Mouse (Mus musculus): ENCODE results near the gene Nosip.

Nosip gene

GRCm38 (mm10) chr7:45033722-45034359, 28.4 kb upstream of the Nosip start:
- no peak for ATAC-seq (ENCODE audit: insufficient number of reproducible peaks, low FRiP score, low TSS enrichment)

DNA sequence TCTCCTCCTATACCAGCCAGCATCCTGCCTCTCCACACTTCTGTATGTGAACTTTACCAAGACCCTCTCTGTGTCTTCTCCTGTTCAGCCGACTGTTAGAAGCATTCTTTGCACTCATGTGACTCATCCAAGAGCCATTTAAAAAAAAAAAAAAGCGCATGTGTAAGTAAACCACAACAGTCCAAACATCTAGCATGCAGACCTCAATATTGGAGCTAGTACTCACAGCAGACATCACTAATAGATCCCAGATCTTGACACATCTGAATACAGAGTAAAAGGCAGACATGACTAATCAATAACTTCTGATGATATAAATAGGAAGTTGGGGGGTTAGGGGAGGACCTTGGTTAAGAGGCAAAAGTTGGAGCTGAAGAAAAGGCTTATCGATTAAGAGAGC, 26.6 kb upstream of the Nosip start:
- ATAC-seq (ENCODE audit: insufficient number of reproducible peaks, low FRiP score, low TSS enrichment), result no peak

- ATAC-seq (ENCODE audit: insufficient number of reproducible peaks, low FRiP score, low TSS enrichment), result no peak
Observed at GRCm38 (mm10) chr7:45036702-45037101, 25.5 kb upstream of the Nosip start.

- no peak for ATAC-seq (ENCODE audit: insufficient number of reproducible peaks, low FRiP score, low TSS enrichment)
Observed at GRCm38 (mm10) chr7:45037720-45038361, 24.4 kb upstream of the Nosip start.

- ATAC-seq (ENCODE audit: insufficient number of reproducible peaks, low FRiP score, low TSS enrichment), result no peak
Observed at GRCm38 (mm10) chr7:45038411-45038810, 23.8 kb upstream of the Nosip start.

- no peak for ATAC-seq (ENCODE audit: insufficient number of reproducible peaks, low FRiP score, low TSS enrichment)
Observed at GRCm38 (mm10) chr7:45040851-45041250, 21.4 kb upstream of the Nosip start.

DNA sequence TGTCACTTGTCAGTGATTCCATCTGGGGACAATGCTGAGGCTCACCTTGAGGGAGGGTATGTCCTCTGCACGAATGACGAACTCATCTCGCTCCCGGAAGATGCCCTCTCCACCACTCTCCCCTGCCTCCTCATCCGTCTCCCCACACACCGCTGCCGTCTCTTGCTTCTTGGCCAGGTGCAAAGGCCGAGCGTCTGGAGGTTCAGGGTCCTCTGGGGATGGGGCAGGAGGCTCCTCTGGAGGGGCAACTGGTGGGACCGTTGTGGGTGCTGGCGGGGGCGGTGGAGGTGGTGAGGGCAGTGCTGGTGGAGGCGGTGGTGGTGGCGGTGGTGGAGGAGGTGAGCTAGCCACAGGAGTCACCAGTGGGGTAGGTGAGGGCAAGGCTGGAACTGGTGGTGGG, 18.9 kb upstream of the Nosip start:
- no peak for ATAC-seq (ENCODE audit: insufficient number of reproducible peaks, low FRiP score, low TSS enrichment)

- no peak for ATAC-seq (ENCODE audit: insufficient number of reproducible peaks, low FRiP score, low TSS enrichment)
Observed at GRCm38 (mm10) chr7:45045741-45046140, 16.5 kb upstream of the Nosip start.

- ATAC-seq (ENCODE audit: insufficient number of reproducible peaks, low FRiP score, low TSS enrichment), result no peak
Observed at GRCm38 (mm10) chr7:45046853-45047350, 15.3 kb upstream of the Nosip start.

DNA sequence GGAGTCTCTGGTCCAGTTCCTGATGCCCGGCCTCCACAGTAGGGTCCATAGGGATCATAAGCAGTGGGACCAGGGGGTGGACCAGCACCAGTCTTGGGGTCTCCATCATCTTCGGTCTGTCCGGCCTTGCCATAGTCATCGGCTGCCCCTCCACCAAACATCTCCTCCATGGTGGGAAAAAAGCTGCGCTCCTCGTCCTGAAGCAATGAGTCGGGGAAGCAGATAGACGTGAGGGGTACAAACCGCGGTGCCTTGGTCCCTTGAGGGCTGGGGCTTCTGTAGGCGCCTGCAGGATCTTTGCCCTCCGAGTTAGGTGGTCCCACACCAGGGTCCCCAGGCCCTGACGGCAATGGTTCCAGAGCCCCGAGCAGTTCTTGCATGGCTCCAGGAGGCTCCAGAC, 14.7 kb upstream of the Nosip start:
- no peak for ATAC-seq (ENCODE audit: insufficient number of reproducible peaks, low FRiP score, low TSS enrichment)

DNA sequence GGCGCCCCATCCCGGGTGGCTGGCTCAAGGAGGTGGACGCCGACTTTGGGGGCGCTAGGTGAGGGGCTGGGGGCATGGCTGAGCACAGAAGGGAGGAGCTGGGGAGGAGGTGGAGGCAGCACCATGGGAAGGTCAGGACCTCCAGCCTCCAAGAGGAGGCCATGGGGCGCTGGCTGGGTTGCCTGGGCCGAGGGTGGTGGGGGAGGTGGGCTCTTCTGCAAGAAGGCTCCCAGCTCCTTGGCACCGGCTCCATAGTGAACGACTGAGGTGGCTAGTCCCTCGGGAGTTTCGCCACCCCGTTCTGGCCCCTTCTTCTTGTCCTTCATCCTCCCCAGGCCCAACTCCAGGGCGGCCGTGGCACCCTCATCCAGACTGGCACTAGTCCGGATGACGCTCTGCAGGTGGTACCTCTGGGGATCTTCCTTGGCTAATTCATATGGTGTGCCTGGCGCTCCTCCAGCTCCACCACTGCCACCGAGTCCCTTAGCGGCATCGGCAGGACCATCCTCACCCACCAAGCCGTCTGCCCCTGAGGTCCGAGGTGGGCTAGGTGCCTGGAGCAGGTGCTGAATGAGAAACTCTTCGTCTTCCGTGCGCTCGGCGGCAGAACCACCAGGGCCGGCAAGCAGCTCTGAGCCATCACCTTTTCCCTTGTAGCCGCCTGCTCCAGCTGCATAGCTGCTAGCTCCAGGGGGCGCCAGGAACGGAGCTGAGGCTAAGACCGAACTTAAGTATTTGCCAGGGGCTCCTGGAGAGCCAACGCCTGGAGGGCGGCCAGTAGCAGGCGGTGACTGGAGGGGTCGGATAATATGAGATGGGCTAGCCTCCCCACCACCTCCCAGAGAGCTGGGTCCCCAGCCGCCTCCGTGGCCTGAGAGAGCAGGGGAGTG, 14.0 kb upstream of the Nosip start:
- no peak for ATAC-seq (ENCODE audit: insufficient number of reproducible peaks, low FRiP score, low TSS enrichment)

DNA sequence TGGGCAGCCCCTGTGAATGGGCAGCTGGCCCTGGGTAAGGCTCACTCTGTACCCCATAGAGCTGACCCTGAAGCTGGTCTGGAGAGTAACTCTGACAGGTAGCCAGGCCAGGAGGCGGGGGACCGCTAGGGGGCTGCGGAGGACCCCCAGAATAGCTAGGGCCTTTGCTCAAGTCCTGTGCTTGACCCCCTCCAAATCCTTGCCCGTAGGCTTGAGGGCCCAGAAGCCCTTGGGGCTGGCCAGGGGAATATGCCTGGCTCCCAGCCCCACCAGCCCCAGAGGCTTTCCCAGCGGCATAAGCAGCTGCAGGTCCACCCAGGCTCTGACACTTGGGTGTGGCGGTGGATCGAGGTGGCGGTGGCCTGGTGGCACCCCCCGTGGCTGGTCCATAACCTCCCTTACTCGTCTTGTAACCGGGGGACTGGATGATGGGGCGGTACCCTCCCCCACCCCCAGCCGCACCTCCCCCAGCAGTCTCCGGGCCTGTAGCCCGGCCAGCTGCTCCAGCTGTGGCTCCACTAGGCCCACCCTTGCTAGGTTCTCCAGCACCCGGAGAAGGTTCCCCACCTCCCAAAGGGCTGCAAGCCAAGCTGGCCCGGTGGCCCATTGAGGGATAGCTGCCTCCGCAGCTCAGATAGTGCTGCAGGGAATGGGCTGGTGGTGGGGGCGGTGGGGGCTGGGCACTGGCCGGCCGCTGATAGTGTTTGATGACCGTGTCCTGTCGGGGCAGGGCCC, 13.1 kb upstream of the Nosip start:
- ATAC-seq (ENCODE audit: insufficient number of reproducible peaks, low FRiP score, low TSS enrichment), result no peak

DNA sequence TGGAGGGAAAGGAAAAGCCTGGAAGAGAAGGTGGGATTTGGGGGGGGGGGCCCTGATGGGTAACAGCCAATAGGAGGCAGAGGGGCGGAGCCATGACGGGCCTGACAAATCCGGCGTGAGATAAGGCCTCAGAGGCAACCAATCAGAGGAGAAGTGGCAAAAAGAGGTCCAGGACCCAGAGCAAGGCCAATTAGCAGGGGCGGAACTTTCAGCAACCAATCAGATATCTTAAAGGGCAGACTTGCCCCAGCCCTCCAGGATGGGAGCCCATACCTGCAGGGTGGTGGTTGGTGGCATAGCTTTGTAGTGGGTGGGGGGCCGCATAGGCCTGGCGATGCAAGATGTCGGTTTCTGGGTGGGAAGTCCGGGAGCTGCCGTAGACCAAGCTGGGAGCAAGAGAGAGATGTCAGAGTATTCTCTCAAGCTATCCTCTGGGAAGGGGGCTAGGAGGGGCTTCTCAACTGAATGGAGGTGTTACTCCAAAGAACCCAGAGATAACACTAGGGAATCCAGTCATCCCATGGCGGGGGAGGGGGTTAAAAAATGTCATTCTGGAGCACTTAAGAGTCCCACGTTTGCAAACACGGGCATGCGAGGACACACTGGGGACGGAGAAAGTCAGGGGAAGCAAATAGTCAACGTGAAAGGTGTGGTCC, 11.2 kb upstream of the Nosip start:
- 0 out of 2 replicates have a peak, but pooled peaks have one; percentile 32 for ATAC-seq (ENCODE audit: insufficient number of reproducible peaks, low FRiP score, low TSS enrichment)

- no peak for ATAC-seq (ENCODE audit: insufficient number of reproducible peaks, low FRiP score, low TSS enrichment)
Observed at GRCm38 (mm10) chr7:45051601-45051974, 10.6 kb upstream of the Nosip start.

GRCm38 (mm10) chr7:45052181-45052861, 9.9 kb upstream of the Nosip start:
- ATAC-seq (ENCODE audit: insufficient number of reproducible peaks, low FRiP score, low TSS enrichment), result no peak

GRCm38 (mm10) chr7:45052862-45053116, 9.4 kb upstream of the Nosip start, which contains the start of gene Prr12:
Gene Prr12 (minus strand): TSS chr7:45052881.
- no peak for ATAC-seq (ENCODE audit: insufficient number of reproducible peaks, low FRiP score, low TSS enrichment)

DNA sequence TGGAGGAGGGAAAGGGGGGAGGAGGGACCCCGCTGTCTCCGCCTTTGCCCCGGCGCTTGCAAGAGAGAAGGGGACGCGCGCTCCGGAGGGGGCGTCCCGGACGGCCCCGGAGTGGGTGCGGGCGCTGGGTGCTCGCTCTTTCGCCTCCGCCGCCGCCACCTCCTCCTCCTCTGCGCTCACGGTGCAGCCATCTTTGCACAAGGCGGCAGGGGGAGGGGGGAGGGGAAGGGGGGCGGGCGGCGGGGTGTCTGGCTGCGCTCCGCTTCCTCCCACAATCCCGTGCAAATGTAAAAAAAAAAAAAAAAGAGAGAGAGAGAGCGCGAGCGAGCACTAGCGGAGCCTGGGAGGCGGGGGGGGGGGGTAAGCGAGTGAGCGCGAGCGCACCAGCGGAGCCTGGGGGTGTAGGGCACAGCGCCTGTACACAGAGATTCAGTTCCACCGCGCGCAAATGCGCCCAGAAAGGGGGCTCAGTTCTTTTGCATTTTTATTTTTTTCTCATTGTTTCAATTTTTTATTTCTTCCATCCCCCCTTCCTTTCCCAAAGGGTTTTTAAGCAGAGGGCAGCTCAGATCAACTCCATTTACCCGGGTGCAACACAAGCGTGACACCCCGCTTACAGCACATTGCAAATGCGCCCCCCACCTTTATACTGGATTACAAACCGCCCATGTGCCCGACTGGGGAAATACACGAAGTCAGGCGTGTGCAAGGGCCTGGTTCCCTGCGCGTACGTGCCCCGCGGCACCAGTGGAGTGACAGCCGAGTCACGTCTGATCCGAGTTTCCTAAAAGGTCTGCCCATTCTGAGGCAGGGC, 8.9 kb upstream of the Nosip start:
- no peak; the same call in 1 of the 2 replicates for ATAC-seq (ENCODE audit: insufficient number of reproducible peaks, low FRiP score, low TSS enrichment)

GRCm38 (mm10) chr7:45053931-45054510, 8.2 kb upstream of the Nosip start:
- peak; percentile 84 for ATAC-seq (ENCODE audit: insufficient number of reproducible peaks, low FRiP score, low TSS enrichment)
